Mouse (Mus musculus): ENCODE results near the gene Pibf1.

Gene Pibf1

DNA sequence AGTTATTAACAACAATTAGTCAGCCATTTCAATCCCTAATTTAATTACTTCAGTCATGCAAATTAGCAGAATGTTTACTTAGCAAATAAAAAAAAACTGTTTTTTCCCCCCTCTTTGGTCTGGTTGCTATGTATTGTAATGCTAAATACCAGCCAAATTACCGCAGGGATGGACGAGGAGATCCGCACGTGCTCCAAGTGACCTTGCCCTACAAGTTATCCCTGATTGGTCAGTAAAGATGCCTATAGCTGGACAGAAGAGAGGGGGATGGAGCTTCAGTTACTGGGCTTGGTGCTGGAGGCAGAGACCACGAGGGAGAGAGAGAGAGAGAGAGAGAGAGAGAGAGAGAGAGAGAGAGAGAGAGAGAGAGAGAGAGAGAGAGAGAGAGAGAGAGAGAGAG lies 167.5 kb downstream of the Pibf1 start:
- DNase-seq (ENCODE audit: low spot score in 2 of 2): no peak

DNA sequence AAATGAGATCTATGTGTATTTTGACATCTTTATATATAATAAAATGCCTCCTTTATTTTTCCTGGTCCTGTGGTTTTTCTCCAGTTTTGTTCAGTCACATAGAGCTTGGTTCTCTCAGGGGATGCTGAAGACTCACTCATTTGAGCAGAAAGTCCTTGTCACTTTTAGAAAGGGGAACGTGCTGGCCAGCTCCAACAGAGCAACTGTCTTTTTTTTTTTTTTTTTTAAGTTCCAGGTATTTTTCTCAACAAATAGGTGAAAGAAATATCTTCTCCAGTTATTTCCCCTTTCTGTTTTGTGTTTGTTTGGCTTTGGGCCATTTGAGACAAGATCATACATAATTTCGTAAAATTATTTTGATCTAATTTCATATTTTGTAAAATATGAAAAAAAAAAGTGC lies 174.8 kb downstream of the Pibf1 start:
- no peak for DNase-seq (ENCODE audit: low spot score in 2 of 2)

DNA sequence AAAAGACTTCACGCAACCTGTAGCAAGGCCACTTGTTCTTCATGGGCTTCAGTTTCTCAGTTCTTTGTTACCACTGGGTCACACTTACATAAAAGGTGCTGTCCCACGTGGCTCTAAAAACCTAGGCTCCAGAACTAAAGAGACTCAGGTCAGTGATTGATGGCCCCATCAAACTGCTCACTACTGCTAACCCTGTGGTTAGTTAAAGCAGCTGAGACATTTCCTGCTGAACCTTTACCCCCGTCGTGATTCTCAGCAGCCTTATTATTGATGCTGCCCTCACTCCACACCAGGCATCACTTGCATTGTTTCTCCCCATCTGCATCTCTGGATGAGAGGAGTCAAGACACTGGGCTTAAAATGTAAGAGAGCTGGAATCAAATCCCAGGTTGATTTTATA lies 176.6 kb downstream of the Pibf1 start:
- no peak for DNase-seq (ENCODE audit: low spot score in 2 of 2)

DNA sequence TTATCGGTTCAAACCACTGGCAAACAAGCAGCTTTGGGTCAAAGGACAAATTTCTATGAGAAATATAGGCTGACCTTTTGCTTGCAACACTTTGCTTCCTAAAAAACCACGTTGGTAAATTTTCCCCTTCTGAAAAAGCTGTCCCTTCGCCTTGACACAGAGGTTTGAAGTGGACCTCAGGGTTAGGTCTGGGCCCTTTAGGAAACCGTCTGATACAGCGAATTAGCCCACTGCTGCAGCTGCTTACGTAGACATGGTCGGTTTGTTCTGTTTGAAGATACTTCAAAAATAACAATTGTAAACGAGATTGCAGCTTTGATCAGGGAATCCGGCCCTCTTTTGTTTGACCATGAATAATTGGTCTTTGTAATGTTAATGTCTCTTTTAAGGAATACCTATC lies 179.1 kb downstream of the Pibf1 start:
- DNase-seq (ENCODE audit: low spot score in 2 of 2): no peak

DNA sequence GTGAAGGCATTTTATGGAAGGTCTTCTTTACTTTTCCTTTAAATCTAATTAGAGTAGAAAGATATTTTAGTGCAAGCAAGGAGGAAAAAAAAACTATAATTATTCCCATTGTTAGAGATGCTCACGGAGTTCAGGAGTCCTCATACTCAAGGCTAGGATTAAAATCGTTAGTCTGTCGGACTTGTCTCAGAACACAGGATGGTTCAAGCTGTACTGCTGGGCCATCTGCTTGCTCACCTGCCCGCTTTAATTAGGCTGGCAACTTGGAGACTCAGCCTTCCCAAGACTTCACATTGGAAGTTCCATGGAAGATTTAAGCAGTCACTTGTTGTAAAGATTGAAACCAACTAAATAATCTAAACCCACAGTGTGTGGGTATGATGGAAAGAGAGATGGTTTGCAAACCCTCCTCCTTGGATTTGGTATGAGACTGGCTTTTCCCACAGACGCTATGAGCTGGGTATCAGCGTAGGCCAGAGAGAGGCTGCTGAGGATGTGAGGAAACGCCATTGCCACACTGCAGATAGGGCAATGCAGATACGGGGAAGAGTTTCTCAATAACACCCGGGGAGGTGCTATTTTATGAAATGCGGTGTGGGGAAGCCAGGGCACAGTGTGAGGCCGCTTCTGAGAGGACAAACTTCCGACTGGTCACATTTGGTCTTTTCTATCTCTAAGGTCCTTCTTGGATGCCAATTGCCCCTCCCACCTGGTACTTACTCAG lies 179.7 kb downstream of the Pibf1 start:
- no peak for DNase-seq (ENCODE audit: low spot score in 2 of 2)

DNA sequence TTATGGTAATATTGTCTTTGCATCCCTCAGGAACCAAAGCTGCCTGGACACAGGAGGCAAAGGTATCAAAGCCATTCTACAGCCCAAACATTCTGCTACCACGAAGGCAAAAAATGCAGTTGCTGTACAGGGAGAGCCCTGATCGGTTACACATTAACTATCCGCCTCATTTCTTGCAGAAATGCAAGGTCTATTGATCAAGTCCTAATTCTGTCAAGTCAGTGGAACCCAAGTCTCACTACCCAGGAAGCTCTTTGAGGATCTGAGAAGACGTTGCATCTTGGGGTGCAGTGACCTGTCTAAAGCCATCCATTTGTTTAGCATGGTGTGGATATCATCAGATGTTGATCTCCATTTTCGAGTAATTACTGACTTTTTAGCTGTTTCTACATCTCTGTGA lies 181.2 kb downstream of the Pibf1 start:
- DNase-seq (ENCODE audit: low spot score in 2 of 2): no peak

DNA sequence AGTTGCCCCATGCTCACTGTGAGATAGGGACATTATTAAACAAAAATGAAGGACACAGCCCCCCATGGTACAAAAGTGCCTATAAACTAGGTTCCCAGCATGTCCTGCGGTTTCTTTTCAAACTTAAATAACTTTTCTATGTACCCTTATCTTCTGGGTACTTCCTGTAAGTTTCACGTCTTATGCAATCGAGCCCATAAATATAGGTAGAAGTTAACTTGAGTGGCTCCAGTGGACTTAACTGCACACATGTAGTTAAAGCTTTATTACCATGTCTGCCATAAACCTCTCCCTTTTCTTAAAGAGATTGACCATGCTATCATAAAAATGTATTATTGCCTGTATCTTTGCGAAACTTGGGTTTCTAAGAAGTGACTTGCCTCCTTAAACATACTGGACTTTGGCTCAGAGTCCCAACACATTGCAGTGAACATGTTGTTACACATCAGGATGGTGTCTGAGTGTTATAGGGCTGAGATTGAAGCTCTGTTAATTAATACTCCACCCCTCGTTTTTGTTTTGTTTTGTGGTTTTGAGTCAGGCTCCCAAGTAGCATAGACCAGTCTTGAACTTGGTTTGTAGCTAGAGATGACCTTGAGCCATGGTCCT lies 181.7 kb downstream of the Pibf1 start:
- no peak for DNase-seq (ENCODE audit: low spot score in 2 of 2)

DNA sequence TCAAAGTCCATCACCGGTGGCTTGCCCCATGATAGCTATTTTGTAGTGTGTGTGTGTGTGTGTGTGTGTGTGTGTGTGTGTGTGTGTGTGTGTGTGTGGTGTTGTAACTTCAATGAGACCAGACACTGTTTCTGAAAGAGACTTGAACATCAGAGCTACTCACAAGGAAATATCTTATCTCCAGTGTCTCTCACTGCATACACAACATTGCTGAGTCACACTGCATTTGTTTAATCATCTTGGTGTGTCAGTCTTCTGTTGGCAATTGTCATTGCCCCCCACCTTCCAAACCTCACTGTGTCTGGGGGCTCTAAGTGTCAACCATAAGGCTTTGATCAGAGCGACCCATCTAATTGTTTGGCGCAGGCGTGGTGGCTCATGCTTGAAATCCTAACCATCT lies 186.3 kb downstream of the Pibf1 start:
- DNase-seq (ENCODE audit: low spot score in 2 of 2): no peak

DNA sequence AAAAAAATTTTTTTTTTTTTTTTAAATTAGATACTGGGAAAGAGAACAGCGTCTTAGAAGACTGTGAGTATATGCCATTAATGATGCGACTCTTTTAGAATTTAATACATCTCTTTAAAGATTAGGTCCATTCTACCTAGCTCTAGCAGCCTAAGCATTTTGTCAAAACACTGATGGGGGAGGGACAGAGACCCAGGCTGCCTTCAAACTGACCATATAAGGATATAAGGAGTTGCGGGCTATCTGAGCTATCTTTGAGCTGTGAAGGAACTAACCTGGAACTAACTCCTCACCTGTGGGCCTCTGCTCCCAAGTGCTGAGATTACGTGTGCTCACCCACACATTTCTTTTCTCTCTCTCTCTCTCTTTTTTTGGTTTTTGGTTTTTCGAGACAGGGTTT lies 193.0 kb downstream of the Pibf1 start:
- DNase-seq (ENCODE audit: low spot score in 2 of 2): no peak

DNA sequence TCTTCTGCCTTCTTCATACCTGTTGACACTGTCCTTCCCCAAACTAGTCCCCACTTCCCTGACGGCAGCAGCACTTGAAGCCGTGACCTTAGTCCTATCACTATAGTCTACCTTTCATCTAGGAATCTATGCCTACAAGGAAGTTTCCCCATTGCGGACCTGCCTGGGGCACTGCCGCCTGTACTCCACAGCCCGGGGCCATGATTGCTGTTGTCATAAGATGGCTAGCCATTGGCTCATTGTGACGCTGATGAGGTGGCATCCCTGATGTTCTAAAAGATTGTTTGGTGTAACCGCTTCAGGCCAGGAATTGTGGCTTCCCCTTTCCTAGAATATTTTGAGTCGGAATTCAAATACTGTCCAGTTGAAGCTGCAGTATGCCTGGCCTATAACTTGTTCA lies 195.2 kb downstream of the Pibf1 start:
- no peak for DNase-seq (ENCODE audit: low spot score in 2 of 2)

DNA sequence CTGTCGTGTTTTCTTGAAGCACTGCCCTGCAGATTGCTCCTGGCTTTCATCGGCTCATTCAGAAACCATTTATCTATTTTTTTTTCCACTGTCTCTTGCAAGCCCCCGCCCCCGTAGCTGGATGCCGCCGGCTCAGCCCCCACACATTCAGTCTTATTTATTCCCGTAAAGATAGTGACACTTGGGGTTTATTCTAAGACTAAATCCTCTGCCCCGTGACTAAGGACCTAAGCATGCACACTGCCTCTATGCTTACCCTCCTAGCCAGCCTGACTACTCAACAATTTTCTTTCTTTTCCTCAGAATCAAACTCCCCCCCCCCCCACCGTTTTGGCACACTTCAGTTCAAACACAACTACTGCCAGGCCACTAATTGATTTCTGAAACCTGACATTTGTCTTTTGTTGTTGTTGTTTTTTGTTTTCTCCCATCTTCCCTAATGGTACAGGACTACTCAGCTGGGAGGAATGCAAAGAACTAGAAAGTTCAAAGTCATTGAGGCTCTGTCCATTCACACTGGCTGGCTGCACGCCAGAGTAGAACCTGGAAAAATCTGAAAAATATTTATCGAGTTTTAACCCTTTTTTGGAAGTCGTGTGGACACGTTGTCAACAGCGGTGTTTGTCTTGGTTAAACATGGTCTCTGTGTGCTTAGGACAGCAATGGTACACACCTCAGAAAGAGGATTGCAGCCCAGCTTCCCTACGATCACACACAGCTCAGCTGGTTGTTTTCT lies 196.6 kb downstream of the Pibf1 start:
- DNase-seq (ENCODE audit: low spot score in 2 of 2): peak in 1 of 2 experiments; percentile 22

DNA sequence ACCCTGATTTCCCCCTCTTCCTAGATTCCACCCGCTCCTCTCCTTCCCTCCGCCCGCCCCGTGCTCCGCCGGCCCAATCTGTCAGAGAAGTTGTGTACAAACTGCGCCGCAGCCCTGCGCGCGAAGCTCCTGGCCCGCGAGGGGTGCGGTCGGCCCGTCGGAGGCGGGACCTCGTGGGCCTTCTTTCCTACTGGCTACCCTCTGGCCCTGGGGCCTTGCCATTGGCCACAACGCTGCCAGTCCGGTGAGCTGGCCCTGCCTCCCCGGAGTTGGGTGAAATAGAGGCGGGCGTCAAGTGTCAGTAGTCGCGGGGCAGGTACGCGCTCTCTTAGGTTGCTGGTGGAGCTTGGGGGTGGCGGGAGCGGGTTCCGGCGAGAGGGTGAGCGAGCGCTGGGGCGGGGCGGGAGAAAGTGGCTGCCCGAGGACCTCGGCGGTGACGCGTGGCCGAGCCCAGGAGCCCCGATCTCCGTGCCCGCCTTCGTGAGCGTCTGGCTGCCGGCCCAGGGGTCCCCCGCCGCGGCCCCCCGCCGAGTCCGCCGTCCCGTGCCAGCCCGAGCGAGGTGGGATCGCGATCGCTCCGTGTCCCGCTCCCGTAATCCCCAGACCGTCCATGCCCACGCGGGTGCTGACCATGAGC lies 199.3 kb downstream of the Pibf1 start, which contains the start of gene Klf5:
Gene Klf5, plus strand, starts transcription at position 307 of the 637 bp plus-strand sequence.
- DNase-seq (ENCODE audit: low spot score in 2 of 2): peak; percentile 95

DNA sequence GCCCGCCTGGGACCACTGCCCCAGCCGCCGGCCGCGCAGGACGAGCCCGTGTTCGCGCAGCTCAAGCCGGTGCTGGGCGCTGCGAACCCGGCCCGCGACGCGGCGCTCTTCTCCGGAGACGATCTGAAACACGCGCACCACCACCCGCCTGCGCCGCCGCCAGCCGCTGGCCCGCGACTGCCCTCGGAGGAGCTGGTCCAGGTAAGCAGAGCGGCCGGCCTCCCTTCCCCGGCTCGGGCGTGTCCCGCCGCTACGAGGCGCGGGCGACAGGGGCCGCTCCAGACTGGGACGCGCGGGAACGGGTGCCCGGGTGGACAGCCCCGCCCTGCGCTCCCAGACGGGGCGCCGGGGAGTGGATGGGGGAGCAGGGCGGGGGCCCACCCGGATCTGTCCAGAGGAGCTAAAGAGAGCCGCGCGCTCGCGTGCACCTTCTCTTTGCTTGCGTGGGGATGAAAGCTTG lies 199.8 kb downstream of the Pibf1 start:
- peak; percentile 39 to 47 for DNase-seq (ENCODE audit: low spot score in 2 of 2)

DNA sequence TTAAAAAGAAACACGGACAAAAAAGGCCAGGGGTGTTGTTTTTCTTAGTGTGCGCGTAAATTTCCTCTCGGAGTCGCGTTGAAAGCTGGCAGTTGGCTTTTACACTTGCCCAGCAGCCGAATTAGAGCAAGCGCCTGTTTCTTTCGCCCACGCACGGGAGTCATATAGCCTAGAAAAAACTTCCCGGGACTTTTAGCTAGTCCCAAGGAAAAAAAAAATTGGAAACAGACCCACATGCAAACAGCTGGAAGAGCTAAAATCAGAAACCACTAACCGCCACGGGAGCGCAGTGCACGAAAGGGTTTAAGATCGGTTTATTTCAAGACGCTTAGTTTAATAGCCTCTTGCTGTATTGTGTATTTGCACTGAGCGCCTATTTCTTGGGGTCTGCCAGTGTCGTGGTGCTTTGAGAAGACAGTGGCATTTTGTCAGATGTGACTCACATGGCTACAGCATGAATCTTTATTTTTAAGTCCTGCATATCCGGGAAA lies 200.5 kb downstream of the Pibf1 start:
- DNase-seq (ENCODE audit: low spot score in 2 of 2): no peak

DNA sequence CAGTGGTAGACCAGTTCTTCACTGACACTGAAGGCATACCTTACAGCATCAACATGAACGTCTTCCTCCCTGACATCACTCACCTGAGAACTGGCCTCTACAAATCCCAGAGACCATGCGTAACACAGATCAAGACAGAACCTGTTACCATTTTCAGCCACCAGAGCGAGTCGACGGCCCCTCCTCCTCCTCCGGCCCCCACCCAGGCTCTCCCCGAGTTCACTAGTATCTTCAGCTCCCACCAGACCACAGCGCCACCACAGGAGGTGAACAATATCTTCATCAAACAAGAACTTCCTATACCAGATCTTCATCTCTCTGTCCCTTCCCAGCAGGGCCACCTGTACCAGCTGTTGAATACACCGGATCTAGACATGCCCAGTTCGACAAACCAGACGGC lies 202.2 kb downstream of the Pibf1 start:
- DNase-seq (ENCODE audit: low spot score in 2 of 2): peak; percentile 54 to 60
